Mouse (Mus musculus): ENCODE data around the gene Ndufv2.
A peak's percentile ranks its signal among the peaks of the same experiment; 100 is the strongest.

Gene Ndufv2

DNA sequence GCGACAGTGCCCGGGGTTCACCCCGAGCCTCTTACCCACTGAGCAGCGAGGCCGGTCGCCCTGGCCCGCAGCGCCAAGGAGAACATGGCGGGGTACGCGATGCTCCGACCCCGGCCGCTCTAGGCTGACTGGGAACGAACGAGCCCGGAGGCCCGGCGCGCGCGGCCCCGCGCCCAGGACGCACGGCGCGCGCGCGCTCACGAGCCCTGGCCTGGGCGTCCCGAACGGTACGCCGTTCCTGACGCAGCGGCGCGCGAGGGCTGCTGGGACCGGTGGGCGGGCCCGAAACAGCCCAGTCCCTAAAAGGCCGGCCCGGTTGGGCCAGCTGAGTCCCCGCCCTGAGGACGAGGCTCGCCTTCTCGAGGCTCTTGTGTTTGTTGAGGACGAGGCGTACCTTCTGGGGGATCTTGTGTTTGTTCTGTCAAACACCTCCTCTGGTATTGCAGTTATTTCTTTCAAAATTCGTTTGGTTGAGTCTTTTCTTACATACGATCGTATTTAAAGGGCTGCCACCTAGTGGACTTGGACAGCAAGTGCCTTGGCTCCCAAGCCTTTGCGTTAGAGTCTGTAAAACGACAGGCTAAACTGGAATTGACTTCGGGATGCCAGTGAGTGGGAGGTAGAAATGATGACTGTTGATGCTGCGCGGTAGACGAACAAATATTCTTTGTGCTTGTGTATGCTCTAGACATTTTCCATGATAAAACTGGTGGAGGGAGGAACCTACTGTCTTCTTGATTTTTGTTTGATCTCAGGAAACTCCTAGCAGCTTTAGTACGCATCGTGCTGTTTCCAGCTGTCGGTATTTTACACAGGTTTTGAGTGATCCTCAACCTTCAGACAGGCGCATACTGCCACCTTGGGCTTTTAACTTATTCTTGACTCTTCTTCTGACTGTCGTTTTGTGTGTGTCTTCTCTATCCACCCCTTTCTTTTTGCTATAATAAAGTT lies at the start of gene Ndufv2:
Gene Ndufv2, minus strand, starts transcription at position 180 of the 951 bp plus-strand sequence.
- DNase-seq: peak; percentile 100

DNA sequence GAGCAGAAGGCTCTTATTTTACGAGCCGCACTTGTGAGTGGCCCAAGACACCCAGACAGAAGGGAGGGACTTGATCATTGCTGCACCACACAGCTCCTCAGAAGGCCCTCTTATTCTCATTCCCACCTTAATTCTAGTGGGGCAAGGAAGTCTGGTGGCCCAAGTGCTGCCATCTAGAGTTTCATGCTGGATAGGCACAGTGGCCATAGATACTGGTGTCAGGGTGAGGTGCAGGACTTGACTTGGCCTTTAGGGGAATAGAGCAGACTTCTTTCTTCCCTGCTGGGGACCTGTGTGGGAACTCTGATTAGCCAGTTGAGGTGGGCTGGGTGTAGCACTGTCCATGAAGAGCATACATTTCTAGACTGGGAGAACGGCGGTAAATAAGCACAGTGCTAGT lies 29.9 kb upstream of the Ndufv2 start:
- DNase-seq: no peak

DNA sequence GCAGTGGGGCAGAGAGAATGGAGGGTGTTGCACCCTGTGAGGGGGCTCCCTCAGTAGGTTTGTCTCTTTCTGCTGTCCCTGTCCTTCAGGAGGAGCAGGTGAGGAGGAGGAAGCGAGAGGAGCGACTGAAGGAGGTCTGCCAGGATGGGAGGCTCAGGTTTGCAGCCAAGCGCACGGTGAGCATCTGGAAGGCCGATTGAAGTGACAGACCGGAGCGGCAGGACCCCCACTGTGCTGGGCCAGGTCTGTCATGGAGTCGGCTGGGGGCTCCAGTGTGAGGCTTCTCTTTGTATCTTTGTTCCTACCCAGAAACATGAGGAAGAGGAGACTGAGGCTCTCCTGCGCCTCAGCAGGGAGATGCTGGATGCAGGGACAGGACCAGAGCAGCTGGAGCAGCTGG lies 29.0 kb upstream of the Ndufv2 start:
- no peak for DNase-seq

DNA sequence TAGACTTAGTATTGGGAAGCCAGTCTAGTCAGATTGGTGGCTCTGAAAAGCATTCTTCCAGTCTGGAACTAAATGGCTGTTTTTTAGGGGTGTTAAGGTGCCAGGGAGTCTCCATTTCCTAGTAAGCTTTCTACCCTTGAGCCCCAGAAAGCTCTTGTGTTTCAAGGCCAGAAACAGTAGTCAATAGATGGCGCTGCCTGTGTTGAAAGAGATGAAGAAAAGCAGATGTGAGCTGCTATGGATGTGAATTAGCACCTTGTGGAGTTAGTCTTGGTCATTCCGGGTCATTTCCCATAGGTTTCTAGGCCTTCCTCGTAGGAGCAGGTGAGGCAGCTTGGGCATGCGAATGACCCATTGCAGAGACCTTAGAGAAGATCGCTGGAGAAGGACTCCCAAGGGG lies 23.9 kb upstream of the Ndufv2 start:
- DNase-seq: no peak

DNA sequence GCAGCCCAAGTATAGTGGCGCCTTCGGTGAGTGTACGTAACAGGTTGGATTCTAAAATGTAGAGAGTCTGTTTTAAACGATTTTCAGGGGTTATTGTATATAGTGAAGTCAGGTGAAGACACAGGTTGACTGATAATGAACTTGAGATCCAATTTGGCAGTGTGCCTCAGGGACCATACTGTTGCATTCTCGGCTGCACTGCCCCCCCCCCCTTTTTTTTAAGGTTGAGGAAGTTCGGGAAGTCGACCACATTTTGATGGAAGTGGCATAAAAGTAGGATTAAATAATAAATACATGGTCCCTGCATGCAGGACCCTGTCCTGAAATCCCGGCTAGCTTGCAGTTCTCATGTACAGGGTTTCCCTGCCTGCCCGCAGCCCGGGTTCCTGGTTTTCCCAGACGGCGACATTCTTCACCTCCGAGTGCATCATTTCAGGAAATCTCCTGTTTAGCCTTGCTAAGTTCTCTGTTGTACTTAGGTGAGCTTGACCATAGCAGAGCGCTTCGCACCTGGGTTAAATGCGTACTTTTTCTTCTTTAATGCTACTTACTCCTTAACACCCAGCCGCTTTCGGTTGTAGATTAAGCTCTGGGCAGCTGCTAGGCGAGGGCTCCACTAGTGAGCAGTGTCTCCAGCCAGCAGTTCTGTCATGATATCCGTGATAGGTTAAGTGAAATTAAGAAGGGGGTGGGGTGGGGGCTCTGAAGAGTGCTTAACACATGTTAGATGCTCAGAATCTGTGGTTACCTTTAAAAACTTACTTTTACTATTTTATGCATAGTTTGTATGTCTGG lies 22.7 kb upstream of the Ndufv2 start:
- peak; percentile 88 for DNase-seq

DNA sequence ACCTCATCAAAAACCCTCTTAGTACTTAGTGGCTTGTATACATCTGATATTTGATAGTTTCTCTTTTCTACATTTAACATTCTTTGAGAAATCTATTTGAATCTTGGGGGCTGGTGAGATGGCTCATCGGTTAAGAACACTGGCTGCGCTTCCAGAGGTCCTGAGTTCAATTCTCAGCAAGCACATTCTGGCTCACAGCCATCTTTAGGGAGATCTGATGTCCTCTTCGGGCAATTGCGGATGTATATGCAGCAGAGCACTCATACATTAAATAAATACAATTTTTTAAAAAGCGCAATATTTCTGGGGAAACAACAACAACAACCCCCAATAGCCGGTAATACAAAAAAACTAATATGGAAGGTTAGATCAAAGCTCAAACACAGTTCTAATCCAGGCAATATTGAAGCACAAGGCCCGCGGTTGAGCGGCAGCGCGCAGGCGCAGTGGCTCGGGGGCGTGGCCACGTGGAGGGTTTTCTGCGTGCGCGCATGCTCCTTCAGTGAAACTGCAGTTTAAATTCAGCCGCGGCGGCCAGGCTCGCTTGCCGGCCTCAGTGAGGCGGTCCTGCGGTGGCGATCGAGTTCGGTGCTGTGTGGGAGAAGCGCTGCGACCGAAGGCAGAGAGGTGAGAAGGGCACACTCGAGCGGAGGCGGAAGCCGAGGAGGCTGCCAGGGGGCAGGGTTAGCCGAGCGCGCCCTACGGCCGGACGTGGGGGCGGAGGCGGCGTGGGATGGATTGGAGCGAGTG lies 21.9 kb upstream of the Ndufv2 start, which contains the start of gene Ddx11:
Gene Ddx11, plus strand, starts transcription at position 455 of the 750 bp plus-strand sequence.
- DNase-seq: peak; percentile 99

DNA sequence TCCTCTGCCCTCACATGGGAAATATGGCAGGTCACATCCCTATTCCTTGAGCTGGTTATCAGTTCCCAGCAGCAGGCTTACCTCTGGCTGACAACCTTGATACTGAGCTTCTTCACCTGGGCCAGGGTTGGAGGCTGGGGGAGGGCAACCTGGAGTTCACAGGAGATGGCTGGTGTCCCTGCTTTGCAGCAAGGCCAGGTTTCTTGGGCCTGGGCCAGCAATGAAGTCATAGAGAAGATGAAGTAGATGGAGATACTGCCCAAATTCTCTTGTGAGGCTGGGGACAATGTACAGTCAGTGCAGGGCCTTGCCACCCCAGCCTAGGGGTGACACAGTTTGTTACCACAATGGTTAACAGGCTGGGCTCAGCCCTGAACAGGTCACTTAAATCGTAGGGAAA lies 19.3 kb upstream of the Ndufv2 start:
- no peak for DNase-seq

DNA sequence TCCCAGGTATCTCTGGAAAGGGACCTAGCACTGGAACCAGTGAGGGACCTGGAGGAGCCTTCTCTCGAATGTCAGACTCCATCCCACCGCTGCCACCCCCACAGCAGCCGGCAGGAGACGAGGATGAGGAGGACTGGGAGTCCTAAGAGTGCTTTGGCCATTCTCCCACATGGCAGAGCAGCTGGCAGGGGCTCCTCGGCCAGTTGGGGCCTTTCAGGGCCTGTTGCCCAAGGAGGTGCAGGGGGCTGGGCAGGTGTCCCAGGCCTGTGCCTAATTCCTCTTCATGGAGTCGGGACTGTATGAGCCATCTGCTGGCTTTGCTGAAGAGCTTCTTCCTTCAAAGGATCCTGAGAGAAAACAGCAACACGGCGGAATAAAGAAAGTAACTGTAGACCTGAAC lies 17.6 kb upstream of the Ndufv2 start:
- DNase-seq: peak; percentile 78

DNA sequence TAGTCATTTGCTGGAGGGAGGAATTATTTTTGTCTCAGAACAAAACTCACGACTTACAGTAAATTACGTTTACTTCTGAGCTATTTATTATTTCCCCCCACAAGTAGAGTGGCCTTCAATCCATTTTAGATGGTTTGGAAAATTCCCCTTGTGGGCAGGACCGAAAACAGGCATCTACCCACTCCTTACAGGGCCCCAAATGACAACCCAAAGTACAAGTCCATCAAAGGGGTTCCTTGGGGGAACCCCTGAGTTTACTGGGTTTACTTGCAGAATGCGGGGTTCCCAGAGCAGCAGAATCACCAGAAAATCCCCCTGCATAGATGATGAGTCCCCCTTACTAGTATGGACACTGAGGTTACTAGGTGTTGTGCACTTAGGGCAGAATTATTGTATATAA lies 10.8 kb upstream of the Ndufv2 start:
- DNase-seq: no peak

DNA sequence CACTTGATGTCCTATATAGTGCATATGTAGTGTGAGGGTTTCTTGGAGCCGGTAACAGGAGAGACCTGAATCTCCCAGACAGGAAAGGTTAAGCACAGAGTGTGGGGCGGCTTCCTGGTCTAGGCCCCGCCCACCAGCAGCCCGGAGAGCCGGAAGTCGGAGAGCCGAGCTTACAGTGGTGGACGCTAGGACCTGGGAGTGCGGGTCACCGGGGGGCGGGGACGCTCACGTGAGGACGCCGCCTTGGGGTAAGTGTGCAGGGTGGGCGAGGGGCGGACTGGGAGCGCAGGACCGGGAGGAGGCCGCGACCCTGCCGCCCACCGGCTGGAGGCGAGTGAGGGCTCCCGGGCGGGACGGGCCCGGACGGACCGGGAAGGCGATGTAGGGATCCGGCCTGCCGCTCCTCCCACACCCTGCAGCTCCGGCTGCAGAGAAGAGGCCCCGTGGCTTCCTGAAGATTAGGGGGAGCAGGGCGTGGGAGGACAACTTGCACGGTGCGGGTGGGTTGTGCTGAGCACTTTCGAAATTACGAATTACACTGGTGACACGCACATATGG lies 10.1 kb upstream of the Ndufv2 start, which contains the start of gene Washc1:
Gene Washc1, plus strand, starts transcription at position 144 of the 558 bp plus-strand sequence.
- peak; percentile 99 for DNase-seq

DNA sequence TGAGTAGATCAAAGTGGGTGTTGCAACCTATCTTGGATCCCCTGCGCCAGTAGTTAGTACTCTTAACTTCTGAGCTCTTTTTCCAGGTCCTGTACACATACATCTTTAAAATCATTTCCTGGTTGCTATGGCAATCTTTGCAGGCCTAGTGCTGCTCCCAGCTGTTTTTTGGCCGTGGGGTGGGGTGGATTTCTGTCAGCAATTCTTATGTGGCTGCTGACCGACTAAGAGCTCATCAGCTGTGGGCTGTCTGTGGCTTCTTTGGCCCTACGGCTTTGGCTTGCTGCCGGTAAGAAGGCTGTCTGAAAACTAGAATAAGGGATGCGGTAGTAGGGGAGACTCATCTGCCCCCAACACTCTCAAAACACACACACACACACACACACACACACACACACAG lies 9.4 kb upstream of the Ndufv2 start:
- DNase-seq: peak; percentile 94

DNA sequence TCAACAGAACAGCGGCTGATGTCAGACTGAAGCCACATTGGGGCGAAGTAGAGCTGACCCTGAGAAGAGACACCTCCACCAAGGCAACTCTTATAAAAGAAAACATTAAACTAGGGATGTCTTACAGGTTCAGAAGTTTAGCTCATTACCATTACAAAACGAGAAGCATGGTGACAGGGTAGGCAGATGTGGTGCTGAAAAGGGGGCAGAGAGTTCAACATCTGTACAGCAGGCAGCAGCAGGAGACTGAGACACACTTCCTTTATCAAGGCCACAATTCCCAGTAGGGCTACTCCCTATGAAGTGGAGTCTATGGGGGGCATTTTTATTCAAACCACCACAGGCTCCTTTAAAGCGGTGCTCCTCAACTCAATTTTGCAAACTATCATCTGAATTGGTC lies 6.8 kb upstream of the Ndufv2 start:
- DNase-seq: no peak

DNA sequence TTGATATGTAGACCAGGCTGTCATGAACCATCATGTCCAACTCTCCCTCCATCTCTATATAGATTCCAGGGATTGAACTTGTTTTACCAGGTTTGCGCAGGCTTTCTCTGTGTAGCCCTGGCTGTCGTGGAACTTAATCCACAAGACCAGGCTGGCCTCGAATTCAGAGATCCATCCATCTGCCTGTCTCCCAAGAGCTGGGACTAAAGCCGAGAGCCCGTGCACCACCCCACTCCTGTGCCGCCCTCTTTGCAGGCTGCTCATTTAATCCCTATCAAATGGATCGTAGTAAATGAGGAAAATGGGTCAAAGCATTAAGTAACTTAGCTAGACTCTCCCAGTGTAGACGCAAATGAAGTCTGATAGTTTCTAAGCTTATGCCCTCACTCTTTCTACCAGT lies 6.1 kb upstream of the Ndufv2 start:
- DNase-seq: no peak

DNA sequence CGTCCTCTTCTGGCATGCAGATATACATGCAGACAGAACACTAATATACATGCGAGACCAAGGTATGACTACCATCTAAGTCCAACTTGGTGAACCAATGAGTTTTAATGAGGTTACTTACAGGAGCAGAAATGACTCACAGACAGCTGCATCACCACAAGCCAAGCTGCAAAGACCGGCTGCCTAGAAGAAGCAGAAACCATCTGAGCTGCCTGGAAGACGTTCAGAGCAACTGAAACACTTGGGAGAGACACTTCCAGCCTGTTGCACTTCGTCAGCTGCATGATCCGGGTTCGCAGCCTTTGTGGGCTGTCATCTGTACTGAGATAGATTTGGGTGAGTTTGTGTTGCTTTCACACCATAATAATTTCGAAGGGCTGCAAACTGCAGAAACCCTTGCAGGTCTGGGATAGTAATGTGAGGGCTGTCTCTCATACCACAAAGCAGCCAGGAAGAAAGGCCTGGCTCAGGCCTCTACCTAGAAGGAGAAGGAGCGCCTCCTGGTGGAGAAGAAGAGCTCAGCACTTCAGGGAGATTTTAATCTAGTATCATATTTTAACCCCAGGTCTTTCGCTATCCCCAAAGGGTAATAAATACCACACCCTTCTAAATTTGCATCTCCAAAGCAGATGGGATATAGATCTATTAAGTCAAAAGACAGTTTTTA lies 5.4 kb upstream of the Ndufv2 start:
- DNase-seq: peak; percentile 93

DNA sequence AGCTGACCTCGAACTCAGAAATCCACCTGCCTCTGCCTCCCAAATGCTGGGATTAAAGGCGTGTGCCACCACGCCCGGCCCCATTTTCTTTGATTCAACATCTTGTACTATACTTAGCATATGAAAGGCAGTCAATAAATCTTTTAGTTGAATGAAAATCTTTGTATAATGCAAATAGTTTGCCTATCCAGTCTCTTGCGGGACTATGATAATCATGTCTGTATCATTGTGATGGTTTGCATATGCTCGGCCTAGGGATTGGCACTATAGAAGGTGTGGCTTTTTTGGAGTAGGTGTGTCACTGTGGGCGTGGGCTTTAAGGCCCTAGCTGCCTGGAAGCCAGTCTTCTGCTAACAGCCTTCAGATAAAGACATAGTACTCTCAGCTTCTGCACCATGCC lies 2.7 kb upstream of the Ndufv2 start:
- DNase-seq: no peak

DNA sequence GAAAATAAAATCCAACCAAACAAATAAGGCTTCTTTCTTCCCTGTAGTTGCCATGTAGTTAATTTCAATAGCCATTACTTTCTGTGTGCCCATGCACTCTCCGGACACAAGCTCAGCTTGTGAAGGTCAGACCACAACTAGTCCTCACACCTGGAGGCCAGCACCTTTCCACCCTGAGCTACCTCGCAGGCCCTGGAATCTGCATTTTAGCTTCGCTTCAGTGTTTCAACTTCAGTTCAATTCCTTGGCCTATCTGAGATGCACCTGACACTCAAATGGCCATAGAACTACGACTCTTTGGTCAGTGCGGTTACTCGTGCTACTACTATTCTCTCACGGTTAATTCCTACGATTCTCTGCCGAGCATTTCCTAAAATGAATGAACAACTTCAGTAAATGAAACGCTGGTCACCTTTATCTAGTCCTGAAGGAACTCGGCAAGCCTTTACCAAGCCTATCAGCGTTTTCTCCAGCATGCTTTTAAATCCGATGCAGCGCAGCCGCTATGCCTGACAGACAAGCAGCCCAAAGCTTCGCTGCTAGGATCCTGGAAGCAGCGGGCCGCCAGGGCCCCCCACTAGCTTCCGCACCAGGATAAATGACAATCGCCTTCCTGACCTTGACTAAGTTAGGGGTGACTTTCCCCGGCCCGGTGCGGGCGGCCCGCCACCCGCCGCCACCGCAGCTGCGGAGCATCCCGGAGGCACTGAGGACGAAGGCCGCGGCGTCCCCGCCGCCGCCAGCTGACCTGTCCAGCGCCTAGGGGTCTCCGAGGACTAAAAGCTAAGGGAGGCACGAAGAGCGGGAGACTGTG lies 586 bp downstream of the Ndufv2 start:
- peak; percentile 86 for DNase-seq

DNA sequence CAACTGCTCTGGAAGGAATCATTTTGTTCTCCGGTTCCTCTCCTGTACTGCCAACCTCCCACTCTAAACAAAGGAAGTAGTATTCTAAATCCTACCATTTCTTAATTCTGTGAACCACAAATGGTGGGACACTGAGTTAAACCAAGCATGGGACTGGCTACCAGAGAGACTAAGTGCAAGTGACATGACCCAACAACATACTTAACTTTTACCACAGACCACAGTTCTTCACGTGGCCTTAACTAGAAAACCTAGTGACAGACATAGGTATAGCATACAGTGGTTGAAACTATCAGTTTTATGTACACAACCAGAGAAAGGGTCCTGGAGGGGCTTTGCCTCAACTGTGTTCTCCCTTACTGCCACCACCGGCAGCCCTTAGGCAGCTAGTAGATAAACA lies 8.7 kb downstream of the Ndufv2 start:
- peak; percentile 69 for DNase-seq

DNA sequence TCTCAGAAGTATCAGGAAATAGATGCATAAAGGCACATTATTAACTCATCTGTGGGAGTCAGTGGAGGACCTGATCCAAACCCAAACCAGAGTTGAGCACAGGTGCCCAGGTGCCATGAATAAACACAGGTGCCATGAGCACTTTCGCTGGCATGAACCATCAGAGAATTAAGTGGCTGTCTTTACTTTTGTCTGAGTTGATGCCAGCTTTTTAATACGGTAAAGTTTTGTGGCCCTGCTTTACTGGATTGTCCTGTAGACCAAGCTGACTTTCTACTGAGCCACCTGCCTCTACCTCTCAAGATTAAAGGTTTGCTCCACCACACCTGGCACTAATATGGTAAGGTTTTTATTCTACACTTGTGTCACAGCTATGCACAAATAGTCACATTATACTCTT lies 9.3 kb downstream of the Ndufv2 start:
- peak; percentile 57 for DNase-seq

DNA sequence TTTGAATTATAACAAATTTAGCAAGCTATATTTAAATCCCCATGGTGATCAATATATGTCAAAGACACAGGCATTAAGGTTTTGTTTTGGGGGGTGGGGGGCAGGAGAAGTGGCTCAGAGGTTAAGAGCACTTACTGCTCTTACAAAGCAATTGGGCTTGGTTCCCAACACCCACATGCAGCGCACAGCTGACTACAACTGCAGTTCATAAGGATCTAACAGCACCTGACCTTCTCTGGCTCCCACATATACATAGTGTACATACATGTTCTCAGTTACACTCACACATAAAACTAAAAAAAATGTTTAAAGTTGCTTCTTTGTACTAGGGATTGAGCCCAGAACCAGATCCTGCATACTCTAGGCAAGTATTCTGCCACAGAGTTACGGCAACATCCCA lies 10.0 kb downstream of the Ndufv2 start:
- peak; percentile 61 for DNase-seq

DNA sequence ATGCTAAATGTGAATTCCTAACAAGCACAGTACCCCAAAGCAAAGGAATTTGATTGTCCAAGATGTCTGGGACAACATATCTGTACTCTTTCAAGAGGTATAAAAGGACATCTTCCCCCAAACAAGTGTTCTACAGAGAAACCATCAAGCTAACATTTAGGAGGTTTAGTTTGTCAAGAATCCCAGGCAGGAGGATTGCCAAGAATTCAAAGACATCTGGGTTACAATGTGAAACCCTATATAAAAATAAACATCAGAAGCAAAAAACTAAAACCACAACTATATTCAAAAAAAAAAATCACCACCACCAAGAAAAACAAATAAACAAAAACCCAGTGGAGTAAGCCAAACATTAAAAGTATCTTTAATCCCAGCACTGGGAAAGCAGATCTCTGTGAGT lies 11.1 kb downstream of the Ndufv2 start:
- no peak for DNase-seq

DNA sequence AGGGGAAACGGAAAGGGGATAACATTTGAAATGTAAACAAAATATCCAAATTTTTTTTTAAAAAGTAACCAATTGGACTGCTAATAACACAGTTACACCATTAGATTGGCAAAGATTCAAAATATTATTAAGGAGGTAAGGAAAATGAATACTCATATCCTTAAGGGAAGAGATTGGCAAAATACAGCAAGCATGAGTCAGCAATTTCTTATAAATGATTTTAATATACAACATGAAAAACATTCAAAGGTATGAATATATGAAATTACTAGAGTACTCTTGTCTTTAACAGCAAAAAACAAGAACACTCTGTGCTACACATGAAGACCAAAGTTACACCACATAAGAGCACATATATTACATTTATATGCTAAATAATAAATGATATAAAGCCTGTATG lies 16.3 kb downstream of the Ndufv2 start:
- no peak for DNase-seq
